Mouse (Mus musculus) midbrain, embryonic 11.5 days (tissue): ENCODE measurements around the gene Sh3bp4. TPM values are rescaled to one million over a fixed set of nuclear protein-coding genes. Genes with fewer than 3 reads are reported as not detected.

Experiments
- ATAC-seq: fragments of 200-750 bp; cut with Nextera tagmentation; 2 replicates; pipeline ENCODE4 v1.8.0; 2017; ENCODE audit warnings: moderate TSS enrichment, moderate library complexity; ENCODE audit not compliant: low FRiP score
- DNase-seq: peaks from one replicate; pipeline ENCODE4 v3.0.0; 2015; ENCODE audit warnings: low spot score; ENCODE audit errors: missing footprints
- H3K27ac ChIP-seq: fragments of 300-500 bp; sonication (generic); 2 replicates; pipeline ENCODE4 v1.5.1; 2014; ENCODE audit warnings: low read depth, low read length
- H3K27me3 ChIP-seq: fragments of 300-500 bp; sonication (generic); 2 replicates; pipeline ENCODE4 v1.6.1; 2014; ENCODE audit warnings: mild to moderate bottlenecking, low read length, moderate library complexity, mixed read lengths; ENCODE audit not compliant: control insufficient read depth, insufficient read depth
- H3K36me3 ChIP-seq: fragments of 300-500 bp; sonication (generic); 2 replicates; pipeline ENCODE4 v1.6.1; 2014; ENCODE audit warnings: mild to moderate bottlenecking, low read length, moderate library complexity, mixed read lengths; ENCODE audit not compliant: control insufficient read depth, insufficient read depth
- H3K4me1 ChIP-seq: fragments of 300-500 bp; sonication (generic); 2 replicates; pipeline ENCODE4 v1.6.1; 2014; ENCODE audit warnings: low read length; ENCODE audit not compliant: control insufficient read depth, insufficient read depth
- H3K4me2 ChIP-seq: fragments of 300-500 bp; sonication (generic); 2 replicates; pipeline ENCODE4 v1.6.1; 2014; ENCODE audit warnings: mild to moderate bottlenecking, moderate library complexity
- H3K4me3 ChIP-seq: fragments of 300-500 bp; sonication (generic); 2 replicates; pipeline ENCODE4 v1.5.1; 2014; ENCODE audit warnings: low read depth, low read length
- H3K9ac ChIP-seq: fragments of 300-500 bp; sonication (generic); 2 replicates; pipeline ENCODE4 v1.6.1; 2014; ENCODE audit warnings: low read length
- H3K9me3 ChIP-seq: fragments of 300-500 bp; sonication (generic); 2 replicates; pipeline ENCODE4 v1.6.1; 2016; ENCODE audit warnings: low read length; ENCODE audit not compliant: control insufficient read depth
- WGBS: fragments of 180-500 bp; shearing (Covaris S2); extraction: QIAGEN DNeasy Blood & Tissue Kit; methylation state at CpG from one replicate; pipeline ENCODE4 v1.1.7; 2014; 5-methylcytosine and 5-hydroxymethylcytosine counted together
- polyA plus RNA-seq: library from polyadenylated mRNA; unstranded; fragments of >200 nt; fragmentation: Nextera tagmentation; extraction: Ambion mirVana; gene quantifications from 2 replicates; pipeline ENCODE4 v1.2.1, GENCODE M21; 2014

The Sh3bp4 gene
- polyA plus RNA-seq, 1 experiment from 2014 or later, result 18.6 TPM

DNA sequence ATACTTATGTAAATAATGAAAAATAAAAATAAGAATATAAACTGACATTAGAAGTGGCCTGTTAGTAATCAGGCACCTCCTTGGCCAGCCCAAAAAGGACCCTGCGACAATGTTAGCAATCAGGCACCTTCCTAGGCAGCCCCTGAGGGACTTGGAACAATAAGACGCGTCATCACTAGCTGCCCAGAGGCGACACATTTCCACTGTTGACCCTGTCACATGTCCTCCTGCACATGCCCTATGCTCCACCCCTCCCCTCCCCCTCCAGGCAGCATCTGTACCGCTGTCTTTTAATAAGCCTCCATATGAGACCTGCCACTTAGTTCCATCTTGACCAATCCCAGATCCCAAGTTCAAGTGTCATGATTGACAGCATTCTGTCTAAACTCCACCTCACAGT lies 119.0 kb downstream of the Sh3bp4 start:
- no peak overlapping the region for H3K27ac ChIP-seq
- H3K4me2 ChIP-seq, result no peak overlapping the region
- H3K4me1 ChIP-seq, result peaks cover 1% of the 10 kb centered on the region
- DNase-seq, result no peak
- H3K4me3 ChIP-seq, result no peak overlapping the region
- WGBS, result 71% methylated on average over 5 of the region's 5 CpGs
- H3K36me3 ChIP-seq, result no peaks in the 10 kb centered on the region
- H3K9ac ChIP-seq, result no peak overlapping the region
- no peak for ATAC-seq
- no peaks in the 10 kb centered on the region for H3K9me3 ChIP-seq
- no peaks in the 10 kb centered on the region for H3K27me3 ChIP-seq

DNA sequence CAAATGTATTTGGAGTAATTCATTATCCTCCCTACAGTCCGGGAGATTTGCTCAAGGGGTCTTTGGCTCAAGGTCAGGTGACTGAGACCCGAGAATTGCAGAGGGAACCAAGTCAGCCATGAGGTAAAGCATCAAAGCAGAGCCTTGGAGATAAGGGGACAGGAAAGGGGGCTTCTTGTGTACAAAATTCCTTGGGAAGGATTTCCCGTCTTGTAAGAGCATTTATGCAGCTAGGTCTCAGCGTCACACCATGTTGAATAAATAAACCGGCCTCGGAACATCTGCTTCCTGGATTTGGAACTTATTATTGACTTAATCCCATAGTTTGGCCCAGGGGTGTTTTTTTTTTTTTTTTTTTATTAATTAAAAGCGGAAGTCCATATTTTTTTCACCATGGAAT lies 120.4 kb downstream of the Sh3bp4 start:
- no peak overlapping the region for H3K4me2 ChIP-seq
- ATAC-seq, result no peak
- H3K27ac ChIP-seq, result no peak overlapping the region
- H3K27me3 ChIP-seq, result no peaks in the 10 kb centered on the region
- 49% methylated on average over 7 of the region's 7 CpGs for WGBS
- no peak overlapping the region for H3K9ac ChIP-seq
- no peaks in the 10 kb centered on the region for H3K36me3 ChIP-seq
- H3K4me1 ChIP-seq, result no peaks in the 10 kb centered on the region
- H3K9me3 ChIP-seq, result no peaks in the 10 kb centered on the region
- DNase-seq, result peak; percentile 89
- no peak overlapping the region for H3K4me3 ChIP-seq

DNA sequence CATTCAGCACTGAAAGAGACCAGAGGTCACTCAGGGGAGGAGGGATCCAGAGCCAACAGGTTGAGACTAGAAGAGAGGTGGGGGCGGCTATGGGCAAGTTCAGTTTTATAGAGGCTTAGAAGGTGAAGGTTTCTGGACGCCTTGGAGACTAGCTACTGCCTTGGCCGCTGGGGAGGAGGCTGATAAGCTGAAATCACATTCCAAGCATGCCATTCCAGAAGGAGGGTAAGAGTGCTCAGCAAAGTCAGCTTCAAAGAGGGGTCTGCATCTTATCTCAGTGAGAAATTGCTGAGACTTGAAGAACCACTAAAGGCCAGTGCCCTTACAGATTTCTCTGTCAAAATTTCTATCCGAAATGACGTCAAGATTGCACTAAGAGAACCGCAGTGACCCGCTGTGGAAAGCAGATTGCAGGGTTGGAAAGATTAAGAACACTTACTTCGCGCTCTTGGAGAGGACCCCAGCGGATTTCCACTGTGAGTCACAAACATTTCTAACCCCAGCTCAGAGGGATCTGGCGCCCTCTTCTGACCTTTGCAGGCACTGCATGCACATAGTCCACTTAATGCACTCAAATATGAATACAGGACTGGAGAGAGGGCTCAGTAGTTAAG lies 121.0 kb downstream of the Sh3bp4 start:
- Histone ChIP-seq H3K4me1 (no peaks in the 10 kb centered on the region), H3K27me3 (no peaks in the 10 kb centered on the region), H3K9ac (no peak overlapping the region), H3K36me3 (no peaks in the 10 kb centered on the region), H3K9me3 (no peaks in the 10 kb centered on the region), H3K4me2 (no peak overlapping the region), H3K4me3 (no peak overlapping the region), H3K27ac (no peak overlapping the region)
- ATAC-seq (no peak), DNase-seq (peak; percentile 97)
- 13% methylated on average over 11 of the region's 11 CpGs for WGBS

DNA sequence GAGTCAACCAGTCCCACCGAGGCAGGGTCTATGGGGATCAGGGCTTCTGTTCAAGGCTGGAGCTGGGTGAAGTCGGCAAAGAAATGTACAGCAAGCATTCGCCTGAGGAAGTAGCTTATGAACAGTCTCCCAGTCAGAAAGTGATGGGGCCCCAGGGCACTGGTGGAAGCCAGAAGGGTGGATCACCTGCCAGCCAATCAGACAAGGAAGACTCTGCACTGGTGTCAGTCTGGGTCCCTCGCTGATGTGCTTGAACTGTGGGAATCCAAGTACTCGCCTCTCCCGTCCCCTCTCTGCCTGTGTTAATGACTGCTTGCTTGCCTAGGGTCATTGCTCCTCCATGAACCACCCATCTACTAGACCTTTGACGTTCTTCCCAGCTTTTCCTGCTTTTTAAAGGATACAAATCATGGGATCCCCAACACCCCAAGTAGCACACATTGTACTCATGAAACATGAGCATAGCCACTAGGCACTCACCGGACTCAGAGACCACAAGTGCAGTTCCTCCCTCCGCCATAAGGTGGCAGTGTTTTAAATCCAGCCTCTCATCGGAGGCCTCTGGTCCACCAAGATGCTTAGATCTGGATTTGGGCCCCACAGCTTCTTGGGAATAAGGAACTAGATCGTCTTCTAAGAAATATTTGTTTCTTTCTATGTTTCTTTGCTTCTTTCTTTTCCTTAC lies 122.5 kb downstream of the Sh3bp4 start:
- no peak overlapping the region for H3K4me2 ChIP-seq
- DNase-seq (peak; percentile 97), ATAC-seq (no peak)
- no peaks in the 10 kb centered on the region for H3K36me3 ChIP-seq
- H3K9me3 ChIP-seq, result no peaks in the 10 kb centered on the region
- 75% methylated on average over 11 of the region's 11 CpGs for WGBS
- no peak overlapping the region for H3K9ac ChIP-seq
- H3K27ac ChIP-seq, result no peak overlapping the region
- no peak overlapping the region for H3K4me3 ChIP-seq
- no peaks in the 10 kb centered on the region for H3K27me3 ChIP-seq
- H3K4me1 ChIP-seq, result no peaks in the 10 kb centered on the region

DNA sequence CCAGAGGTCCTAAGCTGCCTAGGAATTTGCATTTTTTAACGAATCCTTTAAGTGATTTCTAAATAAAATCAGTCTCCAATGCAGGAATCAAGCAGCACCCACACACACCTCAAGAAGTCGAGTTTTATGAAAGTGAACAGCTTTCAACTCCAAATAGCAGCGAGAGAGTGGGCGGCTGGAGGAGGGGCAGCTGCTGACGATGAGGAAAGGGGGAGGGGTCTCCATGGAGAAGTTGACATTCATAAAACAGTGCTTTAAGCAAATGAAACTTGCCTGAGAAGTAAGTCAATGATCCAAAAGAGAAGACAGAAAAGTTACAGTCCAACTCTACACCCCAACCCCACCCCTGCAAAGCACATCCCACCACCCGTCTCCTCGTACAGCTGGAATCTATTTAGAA lies 123.4 kb downstream of the Sh3bp4 start:
- WGBS, result 83% methylated on average over 7 of the region's 7 CpGs
- no peaks in the 10 kb centered on the region for H3K36me3 ChIP-seq
- H3K9me3 ChIP-seq, result no peaks in the 10 kb centered on the region
- H3K4me1 ChIP-seq, result no peaks in the 10 kb centered on the region
- H3K4me2 ChIP-seq, result no peak overlapping the region
- no peak overlapping the region for H3K27ac ChIP-seq
- ATAC-seq (no peak), DNase-seq (no peak)
- H3K9ac ChIP-seq, result no peak overlapping the region
- H3K27me3 ChIP-seq, result no peaks in the 10 kb centered on the region
- H3K4me3 ChIP-seq, result no peak overlapping the region

DNA sequence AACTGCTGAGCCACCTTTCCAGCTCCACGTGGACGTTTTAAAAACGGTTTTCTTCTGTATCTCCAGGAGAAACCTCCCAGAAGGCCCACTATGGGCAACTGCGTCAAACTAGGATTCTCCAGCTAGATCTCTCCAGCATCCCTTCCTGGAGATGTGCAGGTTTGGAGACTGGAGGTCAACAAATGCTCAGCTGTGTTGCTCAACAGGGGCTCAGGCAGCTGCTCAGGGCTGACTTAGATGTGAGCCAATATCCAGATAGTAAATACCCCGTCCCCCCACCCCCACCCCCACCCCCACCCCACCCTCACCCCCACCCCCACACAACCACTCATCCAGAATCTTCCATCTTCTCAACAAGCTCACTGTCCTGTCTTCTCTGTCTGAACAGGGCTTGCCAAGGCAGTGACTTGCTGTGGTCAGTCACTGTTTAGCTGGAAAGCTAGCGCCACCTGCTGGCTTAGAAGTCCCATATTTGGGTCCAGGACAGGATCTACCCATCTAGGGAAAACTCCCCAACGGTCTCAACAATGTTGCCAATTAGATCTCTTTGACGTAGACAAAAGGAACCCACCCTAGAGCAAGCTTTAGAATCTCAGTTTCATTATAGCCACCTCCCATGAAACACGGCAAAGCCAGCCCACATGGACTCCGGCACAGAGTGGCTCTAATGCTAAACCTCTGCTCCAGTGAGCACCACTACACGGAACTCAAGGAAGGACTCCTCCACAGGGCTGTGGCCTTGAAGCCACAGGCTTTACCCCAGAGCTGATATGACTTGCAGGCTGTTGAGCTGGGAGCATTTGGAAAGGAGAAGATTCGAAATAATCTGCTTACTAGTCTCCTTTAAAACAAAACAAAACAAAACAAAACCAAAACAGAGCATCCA lies 125.9 kb downstream of the Sh3bp4 start:
- H3K4me2 ChIP-seq, result no peak overlapping the region
- peak; percentile 77 for ATAC-seq
- no peak overlapping the region for H3K9ac ChIP-seq
- no peaks in the 10 kb centered on the region for H3K36me3 ChIP-seq
- WGBS, result 48% methylated on average over 12 of the region's 12 CpGs
- H3K9me3 ChIP-seq, result no peaks in the 10 kb centered on the region
- H3K27me3 ChIP-seq, result no peaks in the 10 kb centered on the region
- peak; percentile 91 for DNase-seq
- no peak overlapping the region for H3K4me3 ChIP-seq
- H3K4me1 ChIP-seq, result no peaks in the 10 kb centered on the region
- H3K27ac ChIP-seq, result no peak overlapping the region
